Mouse (Mus musculus) hindbrain, embryonic 11.5 days (tissue): ENCODE measurements around the gene Tll1. TPM values are rescaled to one million over a fixed set of nuclear protein-coding genes. Genes with fewer than 3 reads are reported as not detected.

Experiments
- ATAC-seq: fragments of 200-750 bp; cut with Nextera tagmentation; 2 replicates; pipeline ENCODE4 v1.8.0; 2017; ENCODE audit warnings: mild to moderate bottlenecking, moderate TSS enrichment, moderate library complexity; ENCODE audit not compliant: low FRiP score
- DNase-seq: peaks from one replicate; pipeline ENCODE4 v3.0.0-alpha.2; 2015; ENCODE audit warnings: low spot score
- H3K27ac ChIP-seq: fragments of 300-500 bp; sonication (generic); 2 replicates; pipeline ENCODE4 v1.5.1; 2014; ENCODE audit warnings: mild to moderate bottlenecking, low read depth, low read length
- H3K27me3 ChIP-seq: fragments of 300-500 bp; sonication (generic); 2 replicates; pipeline ENCODE4 v1.6.1; 2014; ENCODE audit warnings: mild to moderate bottlenecking, low read length, moderate library complexity, mixed read lengths; ENCODE audit not compliant: control insufficient read depth, insufficient read depth
- H3K36me3 ChIP-seq: fragments of 300-500 bp; sonication (generic); 2 replicates; pipeline ENCODE4 v1.6.1; 2014; ENCODE audit warnings: mild to moderate bottlenecking, low read length, moderate library complexity, mixed read lengths; ENCODE audit not compliant: control insufficient read depth, insufficient read depth
- H3K4me1 ChIP-seq: fragments of 300-500 bp; sonication (generic); replicated peaks from 2 replicates; pipeline ENCODE4 v1.6.1; 2014; ENCODE audit warnings: low read length, mixed read lengths; ENCODE audit not compliant: control insufficient read depth, insufficient read depth
- H3K4me2 ChIP-seq: fragments of 300-500 bp; sonication (generic); replicated peaks from 2 replicates; pipeline ENCODE4 v1.6.1; 2014; ENCODE audit warnings: mild to moderate bottlenecking, low read depth, low read length
- H3K4me3 ChIP-seq: fragments of 300-500 bp; sonication (generic); 2 replicates; pipeline ENCODE4 v1.5.1; 2014; ENCODE audit warnings: low read depth, low read length
- H3K9ac ChIP-seq: fragments of 300-500 bp; sonication (generic); 2 replicates; pipeline ENCODE4 v1.6.1; 2014; ENCODE audit warnings: low read depth, low read length
- H3K9me3 ChIP-seq: fragments of 300-500 bp; sonication (generic); 2 replicates; pipeline ENCODE4 v1.6.1; 2016; ENCODE audit warnings: low read length; ENCODE audit not compliant: control insufficient read depth
- WGBS: fragments of 180-500 bp; shearing (Covaris S2); extraction: QIAGEN DNeasy Blood & Tissue Kit; methylation state at CpG from one replicate; pipeline ENCODE4 v1.1.7; 2014; 5-methylcytosine and 5-hydroxymethylcytosine counted together
- polyA plus RNA-seq: library from polyadenylated mRNA; unstranded; fragments of >200 nt; fragmentation: Nextera tagmentation; extraction: Ambion mirVana; gene quantifications from 2 replicates; pipeline ENCODE4 v1.2.1, GENCODE M21; 2014

Gene Tll1
- polyA plus RNA-seq, 1 experiment from 2014 or later = 1.3 TPM

DNA sequence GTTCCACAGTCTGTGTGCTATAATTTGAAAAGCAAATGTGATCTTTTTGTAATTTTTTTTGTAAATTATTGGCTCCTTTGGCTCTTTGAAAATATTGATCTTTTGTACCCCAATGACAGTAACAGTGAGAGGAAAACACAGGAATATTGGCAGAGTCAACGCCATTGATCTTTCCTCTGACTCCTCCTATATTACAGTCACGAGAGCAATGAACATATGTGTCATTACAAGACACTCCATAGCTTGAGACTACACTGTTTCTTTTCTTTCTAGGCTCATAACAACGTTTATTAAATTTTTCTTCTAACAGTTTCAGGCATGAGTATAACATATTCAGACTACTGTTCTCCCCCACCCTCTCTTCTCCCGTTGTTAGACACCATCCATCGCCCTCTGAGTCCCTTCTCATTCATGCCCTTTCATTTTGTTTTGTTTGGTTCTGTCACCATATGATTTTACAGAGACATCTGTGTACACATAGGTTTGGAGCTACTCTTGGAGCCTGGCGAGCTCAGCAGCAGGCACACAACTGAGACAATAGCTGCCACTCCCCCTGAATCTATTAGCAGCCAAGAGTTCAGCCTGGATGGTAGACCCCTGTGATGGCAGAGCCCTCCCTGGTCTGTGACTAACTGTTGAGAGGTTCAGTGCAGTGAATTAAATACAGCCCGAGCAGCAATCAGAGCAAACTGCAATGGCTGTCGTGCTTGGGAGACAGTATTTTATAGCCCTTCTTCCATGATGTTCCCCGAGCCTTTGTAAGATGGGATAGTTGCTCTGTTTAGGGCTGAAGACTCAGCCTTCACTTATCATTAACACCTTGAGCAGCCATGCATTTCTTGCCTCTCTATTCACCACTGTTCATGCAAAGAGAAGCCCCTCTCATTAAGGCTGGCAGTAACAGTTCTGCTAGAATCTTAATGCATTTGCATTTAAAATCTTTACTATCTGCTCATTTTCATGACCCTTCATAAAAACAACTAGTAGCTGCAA is 52.9 kb downstream of the Tll1 start:
- H3K4me2 ChIP-seq = peak overlapping the region; percentile 1; the same call in 1 of the 2 replicates
- H3K9ac ChIP-seq = no peak overlapping the region
- DNase-seq = peak; percentile 48
- no peaks in the 10 kb centered on the region for H3K9me3 ChIP-seq
- no peaks in the 10 kb centered on the region; the same call in 1 of the 2 replicates for H3K4me1 ChIP-seq
- no peak overlapping the region for H3K4me3 ChIP-seq
- WGBS = 37% methylated on average over 9 of the region's 9 CpGs
- H3K36me3 ChIP-seq = no peaks in the 10 kb centered on the region
- H3K27ac ChIP-seq = no peak overlapping the region
- ATAC-seq = peak; percentile 90
- H3K27me3 ChIP-seq = no peaks in the 10 kb centered on the region

GRCm38 (mm10) chr8:64152216-64152804 is 53.8 kb downstream of the Tll1 start:
- ATAC-seq (peak; percentile 82), DNase-seq (peak; percentile 39)
- H3K4me1 ChIP-seq = no peaks in the 10 kb centered on the region; the same call in 1 of the 2 replicates
- H3K27ac ChIP-seq = no peak overlapping the region
- H3K27me3 ChIP-seq = no peaks in the 10 kb centered on the region
- 48% methylated on average over 9 of the region's 9 CpGs for WGBS
- H3K4me3 ChIP-seq = no peak overlapping the region
- no peaks in the 10 kb centered on the region for H3K36me3 ChIP-seq
- no peak overlapping the region for H3K9ac ChIP-seq
- no peaks in the 10 kb centered on the region for H3K9me3 ChIP-seq
- no peak overlapping the region for H3K4me2 ChIP-seq

DNA sequence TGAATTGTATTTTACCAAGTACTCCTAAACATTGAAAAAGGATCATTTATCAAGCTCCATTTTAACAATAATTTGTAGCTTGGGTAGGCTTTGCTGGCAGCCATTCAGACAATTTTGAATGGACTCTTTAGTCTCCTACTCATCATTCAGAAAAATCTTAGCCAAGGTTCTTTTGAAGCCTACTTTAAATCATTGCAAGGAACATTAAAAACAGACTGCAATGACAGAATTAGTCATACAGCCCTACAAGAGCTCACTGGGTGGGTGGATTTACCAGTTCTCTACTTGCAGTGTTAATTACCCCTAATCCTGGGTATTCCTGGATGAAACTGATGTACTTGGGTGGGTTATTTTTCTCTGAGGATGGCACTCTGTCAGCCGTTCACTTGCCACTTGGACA is 69.5 kb downstream of the Tll1 start:
- no peaks in the 10 kb centered on the region for H3K27me3 ChIP-seq
- no peaks in the 10 kb centered on the region for H3K9me3 ChIP-seq
- H3K27ac ChIP-seq = no peak overlapping the region
- no peak overlapping the region for H3K9ac ChIP-seq
- no peak for ATAC-seq
- no peak overlapping the region for H3K4me3 ChIP-seq
- no peaks in the 10 kb centered on the region for H3K36me3 ChIP-seq
- H3K4me1 ChIP-seq = no peaks in the 10 kb centered on the region
- 86% methylated on average over 1 of the region's 1 CpGs for WGBS
- DNase-seq = no peak
- no peak overlapping the region for H3K4me2 ChIP-seq

DNA sequence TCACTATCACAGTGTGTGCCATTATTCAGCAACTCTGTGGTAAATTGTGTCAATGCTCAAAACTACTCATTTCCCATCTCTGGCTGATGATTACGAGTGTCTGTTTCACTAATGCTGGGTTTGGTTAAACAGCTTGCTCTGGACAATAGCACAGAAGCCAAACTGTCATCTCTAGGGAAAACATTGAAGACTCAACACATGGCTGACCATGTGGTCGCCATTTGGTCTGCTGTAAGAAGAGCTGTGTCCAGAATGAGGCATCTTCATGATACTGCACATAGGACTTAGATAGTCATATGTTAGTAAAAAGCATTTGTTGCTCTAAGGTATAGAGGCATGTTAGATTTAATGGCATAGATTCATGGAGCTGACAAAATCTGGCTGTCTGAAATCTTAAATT is 98.9 kb downstream of the Tll1 start:
- H3K27ac ChIP-seq = no peak overlapping the region
- no peak overlapping the region for H3K9ac ChIP-seq
- ATAC-seq = no peak
- H3K36me3 ChIP-seq = no peaks in the 10 kb centered on the region
- DNase-seq = no peak
- no peak overlapping the region for H3K4me3 ChIP-seq
- WGBS = 82% methylated on average over 2 of the region's 2 CpGs
- no peaks in the 10 kb centered on the region for H3K9me3 ChIP-seq
- H3K27me3 ChIP-seq = no peaks in the 10 kb centered on the region
- no peaks in the 10 kb centered on the region for H3K4me1 ChIP-seq
- H3K4me2 ChIP-seq = no peak overlapping the region

DNA sequence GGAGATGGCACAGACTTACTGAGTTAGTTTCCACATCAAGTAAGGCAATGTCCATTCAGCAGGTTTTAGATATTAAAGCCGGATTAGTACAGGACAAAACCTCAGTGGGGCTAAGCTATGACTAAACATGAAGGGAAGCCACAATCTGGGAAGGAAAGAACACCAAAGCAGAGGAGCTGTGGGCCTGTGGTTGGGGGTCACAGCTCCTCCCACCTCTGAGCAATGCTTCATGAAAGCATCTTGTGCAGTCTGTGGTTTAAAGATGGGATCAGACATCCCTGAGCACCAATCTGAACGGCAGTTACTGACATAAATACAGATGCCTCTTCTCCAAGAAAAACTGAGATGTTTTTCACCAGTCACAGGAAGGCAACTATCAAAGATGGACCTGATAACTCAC is 132.7 kb downstream of the Tll1 start:
- ATAC-seq (no peak), DNase-seq (no peak)
- Histone ChIP-seq H3K9ac (no peak overlapping the region), H3K4me3 (no peak overlapping the region), H3K4me1 (no peaks in the 10 kb centered on the region), H3K27ac (no peak overlapping the region), H3K9me3 (no peaks in the 10 kb centered on the region), H3K4me2 (no peak overlapping the region), H3K27me3 (no peaks in the 10 kb centered on the region), H3K36me3 (no peaks in the 10 kb centered on the region)
- WGBS = 86% methylated on average over 2 of the region's 2 CpGs

GRCm38 (mm10) chr8:64059867-64060266 is 146.2 kb downstream of the Tll1 start:
- no peak overlapping the region for H3K4me2 ChIP-seq
- no peak overlapping the region for H3K4me3 ChIP-seq
- DNase-seq (no peak), ATAC-seq (no peak)
- no peak overlapping the region for H3K27ac ChIP-seq
- H3K9me3 ChIP-seq = no peaks in the 10 kb centered on the region
- 77% methylated on average over 2 of the region's 2 CpGs for WGBS
- H3K4me1 ChIP-seq = no peaks in the 10 kb centered on the region
- H3K27me3 ChIP-seq = no peaks in the 10 kb centered on the region
- no peaks in the 10 kb centered on the region for H3K36me3 ChIP-seq
- no peak overlapping the region for H3K9ac ChIP-seq

- no peaks in the 10 kb centered on the region for H3K4me1 ChIP-seq
- no peak overlapping the region for H3K4me2 ChIP-seq
- no peaks in the 10 kb centered on the region for H3K9me3 ChIP-seq
- no peak for DNase-seq
- no peak overlapping the region for H3K4me3 ChIP-seq
- H3K9ac ChIP-seq = no peak overlapping the region
- H3K27ac ChIP-seq = no peak overlapping the region
- no peaks in the 10 kb centered on the region for H3K27me3 ChIP-seq
- WGBS = 91% methylated on average over 4 of the region's 4 CpGs
- H3K36me3 ChIP-seq = no peaks in the 10 kb centered on the region
- no peak for ATAC-seq
Measured at GRCm38 (mm10) chr8:64057571-64057970, 148.5 kb downstream of the Tll1 start.

DNA sequence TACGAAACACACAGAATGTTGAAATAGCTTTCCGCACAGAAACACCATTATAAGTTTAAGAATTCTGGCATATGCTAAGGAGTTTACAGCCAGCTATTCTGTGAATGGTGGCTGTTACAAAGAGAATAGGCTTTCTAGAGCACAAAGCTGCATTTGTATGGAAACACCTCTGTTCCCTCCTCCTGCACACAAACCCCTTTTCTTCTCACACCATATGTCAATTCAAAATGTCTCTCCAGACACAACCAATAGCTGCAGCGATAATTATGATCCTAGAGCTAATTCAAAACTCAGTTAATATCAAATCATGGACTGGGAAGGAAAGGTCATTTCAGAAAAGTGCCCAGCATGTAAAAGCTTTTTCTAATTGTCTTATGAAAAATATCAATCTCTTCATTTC is 157.5 kb downstream of the Tll1 start:
- Histone ChIP-seq H3K4me3 (no peak overlapping the region), H3K36me3 (no peaks in the 10 kb centered on the region), H3K4me2 (no peak overlapping the region), H3K9me3 (no peaks in the 10 kb centered on the region), H3K27me3 (no peaks in the 10 kb centered on the region), H3K9ac (no peak overlapping the region), H3K4me1 (no peaks in the 10 kb centered on the region), H3K27ac (no peak overlapping the region)
- whole genome bisulfite sequencing = 71% methylated on average over 3 of the region's 3 CpGs
- DNase-seq (no peak), ATAC-seq (no peak; the same call in 1 of the 2 replicates)
